Mouse (Mus musculus): ENCODE measurements around the gene Bbx.

DNA sequence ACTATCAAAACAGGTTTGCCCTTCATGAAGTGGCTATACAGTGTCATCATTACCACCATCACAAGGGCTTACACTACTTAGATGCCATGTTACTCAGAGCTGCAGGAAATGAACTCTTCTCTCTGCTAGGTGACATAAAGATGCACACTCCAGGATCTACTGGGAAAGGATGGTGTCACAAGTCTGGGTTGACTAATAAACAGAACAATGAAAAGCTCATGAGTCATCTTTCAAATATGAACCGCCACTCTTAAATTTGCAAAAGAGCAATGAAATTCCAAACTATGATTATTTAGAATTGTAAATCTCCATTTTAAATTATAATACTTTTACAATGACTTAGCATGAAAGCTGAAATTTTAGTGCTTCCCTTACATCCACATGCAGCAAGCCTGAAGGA lies 129.6 kb downstream of the Bbx start:
- no peak for TF ChIP-seq GATA1 (IDR thresholded peaks at IDR 0.05; ENCODE audit: borderline replicate concordance, low read length)
- TF ChIP-seq FLI1 (IDR thresholded peaks at IDR 0.05; ENCODE audit: low read length): no peak
